Mouse (Mus musculus) heart, embryonic 15.5 days (tissue): ENCODE results near the gene Fosl2. TPM values are rescaled to one million over a fixed set of nuclear protein-coding genes. Genes with fewer than 3 reads are reported as not detected.
"Not testable (repeated sequence)": the region's sequence is repeated elsewhere in the genome, so short reads cannot be mapped to it uniquely, and the experiment has no call there.

ENCODE experiments used
- ATAC-seq: fragments of 200-750 bp; cut with Nextera tagmentation; replicated peaks from 2 replicates; pipeline ENCODE4 v1.8.0; 2017; ENCODE audit warnings: low read depth, moderate TSS enrichment; ENCODE audit not compliant: insufficient number of reproducible peaks, insufficient read depth, low FRiP score
- H3K27ac ChIP-seq: fragments of 300-500 bp; sonication (generic); 2 replicates; pipeline ENCODE4 v1.5.1; 2015; ENCODE audit warnings: mild to moderate bottlenecking, inconsistent platforms
- H3K27me3 ChIP-seq: fragments of 300-500 bp; sonication (generic); 2 replicates; pipeline ENCODE4 v1.6.1; 2015; ENCODE audit warnings: inconsistent platforms
- H3K36me3 ChIP-seq: fragments of 300-500 bp; sonication (generic); 2 replicates; pipeline ENCODE4 v1.6.1; 2015; ENCODE audit warnings: mild to moderate bottlenecking, inconsistent platforms
- H3K4me1 ChIP-seq: fragments of 300-500 bp; sonication (generic); replicated peaks from 2 replicates; pipeline ENCODE4 v1.6.1; 2015; ENCODE audit warnings: inconsistent platforms
- H3K4me2 ChIP-seq: fragments of 300-500 bp; sonication (generic); 2 replicates; pipeline ENCODE4 v1.6.1; 2015; ENCODE audit warnings: inconsistent platforms, mild to moderate bottlenecking, moderate library complexity
- H3K4me3 ChIP-seq: fragments of 300-500 bp; sonication (generic); 2 replicates; pipeline ENCODE4 v1.5.1; 2015; ENCODE audit warnings: mild to moderate bottlenecking, inconsistent platforms
- H3K9ac ChIP-seq: fragments of 300-500 bp; sonication (generic); 2 replicates; pipeline ENCODE4 v1.6.1; 2015; ENCODE audit warnings: mild to moderate bottlenecking, inconsistent platforms
- H3K9me3 ChIP-seq: fragments of 300-500 bp; sonication (generic); replicated peaks from 2 replicates; pipeline ENCODE4 v1.6.1; 2016; ENCODE audit warnings: inconsistent platforms
- WGBS: fragments of 180-500 bp; shearing (Covaris S2); methylation state at CpG from one replicate; pipeline ENCODE4 v1.1.7; 2015; ENCODE audit warnings: mixed read lengths; 5-methylcytosine and 5-hydroxymethylcytosine counted together
- polyA plus RNA-seq: library from polyadenylated mRNA; unstranded; fragments of >200 nt; fragmentation: Nextera tagmentation; extraction: Ambion mirVana; gene quantifications from 2 replicates; pipeline ENCODE4 v1.2.1, GENCODE M21; 2015

Gene Fosl2
- polyA plus RNA-seq, 1 experiment from 2014 or later = 2.5 TPM

- no peak overlapping the region for H3K27ac ChIP-seq
- 55% methylated on average over 8 of the region's 8 CpGs for WGBS
- no peaks in the 10 kb centered on the region for H3K9me3 ChIP-seq
- H3K36me3 ChIP-seq = peaks cover 46% of the 10 kb centered on the region; the same call in 1 of the 2 replicates
- peaks cover 12% of the 10 kb centered on the region; the same call in 1 of the 2 replicates for H3K4me1 ChIP-seq
- no peak overlapping the region for H3K9ac ChIP-seq
- H3K27me3 ChIP-seq = no peaks in the 10 kb centered on the region
- H3K4me3 ChIP-seq = no peak overlapping the region
- ATAC-seq = no peak
- no peak overlapping the region for H3K4me2 ChIP-seq
Observed at GRCm38 (mm10) chr5:32153418-32153740, 17.8 kb downstream of the Fosl2 start.

- no peak overlapping the region for H3K4me2 ChIP-seq
- H3K4me1 ChIP-seq = peaks cover 12% of the 10 kb centered on the region; the same call in 1 of the 2 replicates
- peaks cover 46% of the 10 kb centered on the region; the same call in 1 of the 2 replicates for H3K36me3 ChIP-seq
- no peaks in the 10 kb centered on the region for H3K27me3 ChIP-seq
- no peak overlapping the region for H3K4me3 ChIP-seq
- no peak overlapping the region for H3K9ac ChIP-seq
- H3K27ac ChIP-seq = no peak overlapping the region
- 80% methylated on average over 17 of the region's 17 CpGs for WGBS
- no peaks in the 10 kb centered on the region for H3K9me3 ChIP-seq
- ATAC-seq = no peak
Observed at GRCm38 (mm10) chr5:32153791-32154490, 18.3 kb downstream of the Fosl2 start.

- ATAC-seq = no peak
- no peak overlapping the region for H3K4me3 ChIP-seq
- no peak overlapping the region for H3K9ac ChIP-seq
- peaks cover 38% of the 10 kb centered on the region; the same call in 1 of the 2 replicates for H3K36me3 ChIP-seq
- peaks cover 12% of the 10 kb centered on the region for H3K4me1 ChIP-seq
- no peak overlapping the region for H3K27ac ChIP-seq
- no peak overlapping the region for H3K4me2 ChIP-seq
- H3K27me3 ChIP-seq = no peaks in the 10 kb centered on the region
- 74% methylated on average over 9 of the region's 9 CpGs for WGBS
- H3K9me3 ChIP-seq = no peaks in the 10 kb centered on the region
Observed at GRCm38 (mm10) chr5:32154931-32155688, 19.5 kb downstream of the Fosl2 start.

- Histone ChIP-seq H3K27me3 (no peaks in the 10 kb centered on the region), H3K27ac (no peak overlapping the region), H3K36me3 (peaks cover 29% of the 10 kb centered on the region; the same call in 1 of the 2 replicates), H3K9me3 (no peaks in the 10 kb centered on the region), H3K4me3 (no peak overlapping the region), H3K9ac (no peak overlapping the region), H3K4me1 (peaks cover 19% of the 10 kb centered on the region), H3K4me2 (no peak overlapping the region)
- ATAC-seq = no peak
- 81% methylated on average over 3 of the region's 3 CpGs for WGBS
Observed at GRCm38 (mm10) chr5:32155927-32156326, 20.3 kb downstream of the Fosl2 start.

GRCm38 (mm10) chr5:32163478-32164043 lies 28.0 kb downstream of the Fosl2 start:
- WGBS = 78% methylated on average over 3 of the region's 3 CpGs

GRCm38 (mm10) chr5:32172188-32172587 lies 36.6 kb downstream of the Fosl2 start:
- H3K4me1 ChIP-seq = no peaks in the 10 kb centered on the region
- ATAC-seq = no peak
- H3K9ac ChIP-seq = no peak overlapping the region
- no peak overlapping the region for H3K27ac ChIP-seq
- no peak overlapping the region for H3K4me2 ChIP-seq
- H3K27me3 ChIP-seq = no peaks in the 10 kb centered on the region
- H3K4me3 ChIP-seq = no peak overlapping the region
- H3K36me3 ChIP-seq = no peaks in the 10 kb centered on the region
- H3K9me3 ChIP-seq = no peaks in the 10 kb centered on the region
- WGBS = 64% methylated on average over 2 of the region's 2 CpGs

More at GRCm38 (mm10) chr5:32163478-32164043, 28.0 kb downstream of the Fosl2 start:
- Histone ChIP-seq H3K4me1 (peaks cover 8% of the 10 kb centered on the region), H3K4me3 (no peak overlapping the region), H3K27me3 (no peaks in the 10 kb centered on the region), H3K9me3 (no peaks in the 10 kb centered on the region), H3K27ac (no peak overlapping the region), H3K4me2 (no peak overlapping the region), H3K36me3 (no peaks in the 10 kb centered on the region), H3K9ac (no peak overlapping the region)
- ATAC-seq = no peak

GRCm38 (mm10) chr5:32176800-32177199 lies 41.2 kb downstream of the Fosl2 start:
- no peaks in the 10 kb centered on the region for H3K36me3 ChIP-seq
- no peak overlapping the region for H3K4me2 ChIP-seq
- 63% methylated on average over 2 of the region's 2 CpGs for WGBS
- no peak overlapping the region for H3K9ac ChIP-seq
- no peak for ATAC-seq
- H3K9me3 ChIP-seq = no peaks in the 10 kb centered on the region
- no peaks in the 10 kb centered on the region for H3K27me3 ChIP-seq
- H3K27ac ChIP-seq = no peak overlapping the region
- H3K4me3 ChIP-seq = no peak overlapping the region
- no peaks in the 10 kb centered on the region for H3K4me1 ChIP-seq

GRCm38 (mm10) chr5:32177737-32178136 lies 42.1 kb downstream of the Fosl2 start:
- 73% methylated on average over 4 of the region's 4 CpGs for WGBS
- ATAC-seq = no peak
- H3K36me3 ChIP-seq = no peaks in the 10 kb centered on the region

GRCm38 (mm10) chr5:32178720-32179119 lies 43.1 kb downstream of the Fosl2 start:
- not testable (repeated sequence) for H3K9ac ChIP-seq, H3K27ac ChIP-seq, H3K27me3 ChIP-seq, H3K4me3 ChIP-seq, H3K4me2 ChIP-seq, H3K9me3 ChIP-seq, ATAC-seq, H3K36me3 ChIP-seq, H3K4me1 ChIP-seq
- 78% methylated on average over 5 of the region's 6 CpGs for WGBS

More at GRCm38 (mm10) chr5:32177737-32178136, 42.1 kb downstream of the Fosl2 start:
- Histone ChIP-seq H3K9ac (no peak overlapping the region), H3K4me1 (no peaks in the 10 kb centered on the region), H3K9me3 (no peaks in the 10 kb centered on the region), H3K27ac (no peak overlapping the region), H3K27me3 (no peaks in the 10 kb centered on the region), H3K4me3 (no peak overlapping the region), H3K4me2 (no peak overlapping the region)

- no peak overlapping the region for H3K4me3 ChIP-seq
- no peak overlapping the region for H3K9ac ChIP-seq
- WGBS = 54% methylated on average over 4 of the region's 4 CpGs
- peaks cover 9% of the 10 kb centered on the region; the same call in 1 of the 2 replicates for H3K4me1 ChIP-seq
- no peak overlapping the region for H3K4me2 ChIP-seq
- H3K9me3 ChIP-seq = no peaks in the 10 kb centered on the region
- ATAC-seq = no peak; the same call in 1 of the 2 replicates
- no peaks in the 10 kb centered on the region for H3K36me3 ChIP-seq
- H3K27me3 ChIP-seq = no peaks in the 10 kb centered on the region
- no peak overlapping the region for H3K27ac ChIP-seq
Observed at GRCm38 (mm10) chr5:32182885-32183629, 47.5 kb downstream of the Fosl2 start.

- H3K9me3 ChIP-seq = no peaks in the 10 kb centered on the region
Observed at GRCm38 (mm10) chr5:32187717-32188116, 52.1 kb downstream of the Fosl2 start.

More at GRCm38 (mm10) chr5:32187717-32188116, 52.1 kb downstream of the Fosl2 start:
- H3K4me1 ChIP-seq = peaks cover 16% of the 10 kb centered on the region; the same call in 1 of the 2 replicates
- H3K4me3 ChIP-seq = no peak overlapping the region
- no peaks in the 10 kb centered on the region for H3K36me3 ChIP-seq
- H3K9ac ChIP-seq = no peak overlapping the region
- WGBS = 28% methylated on average over 11 of the region's 11 CpGs
- H3K27me3 ChIP-seq = no peaks in the 10 kb centered on the region
- ATAC-seq = no peak
- no peak overlapping the region for H3K4me2 ChIP-seq
- H3K27ac ChIP-seq = no peak overlapping the region
